In the genomic region with DNA sequence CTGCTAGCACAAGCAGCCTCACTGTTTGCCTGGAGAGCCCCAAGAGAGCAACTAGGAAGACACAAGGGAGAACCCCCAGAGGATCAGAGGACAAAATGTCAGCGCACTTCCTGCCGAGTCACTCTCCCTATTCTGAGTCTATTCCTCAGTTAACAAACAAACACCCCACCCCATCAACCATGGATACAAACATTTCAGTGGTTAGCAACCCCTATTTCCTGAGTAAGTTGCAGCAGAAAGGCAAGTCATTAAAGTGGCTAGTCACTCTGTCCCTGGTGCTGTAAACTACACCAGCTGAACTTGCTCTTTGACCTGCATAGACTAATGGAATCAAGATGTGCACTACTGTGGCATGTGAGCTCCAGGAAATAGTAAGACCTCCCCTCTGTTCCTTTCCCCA, we compare ENCODE assay signal across 11 mouse cellular contexts.
DNase-seq lines count a peak whose midpoint lies in the region; ATAC-seq lines count a peak whose summit lies in the region.
"Had no signal": no experiment of that assay in that cellular context is flagged by ENCODE, and none has a peak within 500 bp of the region (broad histone marks: within the 10 kb centered on the region; RNA-seq: fewer than 3 reads in every experiment).

No protein-coding gene starts in this region.

- H3K27me3 ChIP-seq in heart, embryonic 12.5 days (replicated peaks), result no peaks in the 10 kb centered on the region
- no peaks in the 10 kb centered on the region for H3K27me3 ChIP-seq in intestine, embryonic 15.5 days (replicated peaks)
- H3K27me3 ChIP-seq: embryonic facial prominence, embryonic 15.5 days had no signal

- H3K9ac ChIP-seq in heart, embryonic 12.5 days, result no peak overlapping the region
- H3K9ac ChIP-seq in intestine, embryonic 15.5 days, result no peak overlapping the region
- H3K9ac ChIP-seq: embryonic facial prominence, embryonic 15.5 days had no signal

- H3K4me2 ChIP-seq in heart, embryonic 12.5 days, result no peak overlapping the region
- no peak overlapping the region for H3K4me2 ChIP-seq in intestine, embryonic 15.5 days (replicated peaks)
- H3K4me2 ChIP-seq: embryonic facial prominence, embryonic 15.5 days had no signal

- H3K9me3 ChIP-seq in heart, embryonic 12.5 days (replicated peaks), result no peaks in the 10 kb centered on the region
- no peaks in the 10 kb centered on the region for H3K9me3 ChIP-seq in intestine, embryonic 15.5 days
- H3K9me3 ChIP-seq: embryonic facial prominence, embryonic 15.5 days; G1E had no signal

- DNase-seq in heart, adult 11 months, result peak; percentile 98
- peak; percentile 18 for DNase-seq in ZHBTc4 (ENCODE audit: low read depth, low spot score)
- peak; percentile 46 for DNase-seq in lung, postnatal 36 days
- no peak for DNase-seq in cerebellum, adult 9-10 months
- DNase-seq in testis, postnatal 10 days (ENCODE audit: low spot score), result no peak
- no peak for DNase-seq in right cerebral cortex, adult 2 months (ENCODE audit: low spot score in 2 of 2)

- no peak overlapping the region for H3K4me3 ChIP-seq in heart, embryonic 12.5 days
- H3K4me3 ChIP-seq in intestine, embryonic 15.5 days (replicated peaks), result no peak overlapping the region
- H3K4me3 ChIP-seq: embryonic facial prominence, embryonic 15.5 days; left cerebral cortex, adult 2 months had no signal

- no peak for ATAC-seq in heart, embryonic 12.5 days (ENCODE audit: insufficient number of reproducible peaks, low FRiP score)
- ATAC-seq in intestine, embryonic 15.5 days, result 0 out of 2 replicates have a peak, but pooled peaks have one; percentile 45

- 52% methylated on average over 2 of the region's 2 CpGs for WGBS in heart, embryonic 12.5 days
- WGBS in intestine, embryonic 15.5 days, result 41% methylated on average over 2 of the region's 2 CpGs

- no peak overlapping the region for H3K27ac ChIP-seq in heart, embryonic 12.5 days (ENCODE audit: poor library complexity, severe bottlenecking)
- no peak overlapping the region for H3K27ac ChIP-seq in intestine, embryonic 15.5 days
- H3K27ac ChIP-seq: embryonic facial prominence, embryonic 15.5 days; left cerebral cortex, adult 2 months had no signal

- no peaks in the 10 kb centered on the region for H3K4me1 ChIP-seq in heart, embryonic 12.5 days (replicated peaks)
- H3K4me1 ChIP-seq in intestine, embryonic 15.5 days (replicated peaks), result peaks cover 3% of the 10 kb centered on the region; the same call in 1 of the 2 replicates
- H3K4me1 ChIP-seq: embryonic facial prominence, embryonic 15.5 days had no signal

- H3K36me3 ChIP-seq in heart, embryonic 12.5 days, result no peaks in the 10 kb centered on the region
- H3K36me3 ChIP-seq in intestine, embryonic 15.5 days, result no peaks in the 10 kb centered on the region
- H3K36me3 ChIP-seq: embryonic facial prominence, embryonic 15.5 days; G1E had no signal

Comparison
In these comparisons a context has a peak if more than half of its experiments do, and no peak if none do; other contexts are left out.
1. DNase-seq: peak in heart, adult 11 months (single experiment), ZHBTc4 (single experiment) and lung, postnatal 36 days (single experiment); none in cerebellum, adult 9-10 months (single experiment), testis, postnatal 10 days (single experiment) and right cerebral cortex, adult 2 months (0 of 2).